Mouse (Mus musculus): ENCODE data around the gene Zcchc17. TPM values are rescaled to one million over a fixed set of nuclear protein-coding genes. Genes with fewer than 3 reads are reported as not detected.

The Zcchc17 gene
- total and polyA plus RNA-seq, 2 experiments from 2014 or later, result 23.9 to 93.2 TPM

DNA sequence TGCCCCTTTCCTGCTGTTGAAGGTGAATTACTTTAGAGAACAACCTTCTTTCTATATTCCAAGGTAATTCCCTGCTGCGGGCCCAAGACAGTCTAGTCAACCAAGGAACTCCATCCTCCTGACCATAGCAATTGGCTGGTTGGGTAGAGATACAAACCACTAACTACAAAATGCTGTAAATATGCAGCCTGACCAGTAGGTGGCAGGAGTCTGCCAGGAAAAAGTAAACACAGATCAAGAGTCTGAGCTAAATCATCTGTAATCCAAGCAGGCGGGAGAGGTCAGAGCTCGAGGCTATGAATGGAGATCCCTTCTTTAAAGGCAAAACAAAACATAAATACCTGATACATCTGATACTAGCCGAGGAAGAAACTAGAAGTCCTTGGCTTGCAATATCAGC, 18.1 kb downstream of the Zcchc17 start:
- Histone ChIP-seq H3K27me3 (ENCODE audit: insufficient read depth, low read length) (no peaks in the 10 kb centered on the region), H3K4me2 (ENCODE audit: low read depth, low read length) (no peak overlapping the region), H3K4me3 (ENCODE audit: low read length) (no peak overlapping the region), H3K9ac (replicated peaks; ENCODE audit: low read length) (no peak overlapping the region), H3K36me3 (ENCODE audit: insufficient read depth, low read length) (peaks cover 25% of the 10 kb centered on the region; the same call in 1 of the 2 replicates), H3K27ac (no peak overlapping the region), H3K4me1 (ENCODE audit: insufficient read depth, low read length) (no peaks in the 10 kb centered on the region), H3K9me3 (ENCODE audit: low read length) (no peaks in the 10 kb centered on the region)
- 0 out of 2 replicates have a peak, but pooled peaks have one; percentile 43 for ATAC-seq
- WGBS, result 25% methylated on average over 4 of the region's 4 CpGs
- TF ChIP-seq CTCF (IDR thresholded peaks at IDR 0.05; ENCODE audit: low read depth), result peak; percentile 84
- DNase-seq (ENCODE audit: low spot score), result peak; percentile 78

DNA sequence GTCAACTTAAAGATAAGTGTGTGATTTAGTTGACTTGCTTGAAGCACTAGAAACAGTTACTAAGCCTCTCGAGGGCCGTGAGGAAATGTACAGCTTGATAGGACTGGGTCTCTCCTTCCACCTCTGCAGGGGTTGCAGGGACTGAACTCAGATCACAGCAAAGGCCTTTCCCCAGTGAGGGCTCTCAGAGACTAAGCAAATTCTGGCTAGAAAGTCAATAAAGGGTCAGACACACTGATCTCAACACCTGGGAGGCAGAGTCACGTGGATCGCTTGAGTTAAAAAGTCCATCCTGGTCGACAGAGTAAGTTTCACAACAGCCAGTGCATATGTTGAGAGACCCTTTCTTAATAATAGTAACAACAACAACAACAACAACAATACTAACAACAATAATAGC, 23.9 kb downstream of the Zcchc17 start:
- TF ChIP-seq CTCF (IDR thresholded peaks at IDR 0.05; ENCODE audit: low read depth), result no peak
- Histone ChIP-seq H3K9me3 (ENCODE audit: low read length) (no peaks in the 10 kb centered on the region), H3K27ac (no peak overlapping the region), H3K4me3 (ENCODE audit: low read length) (no peak overlapping the region), H3K4me1 (ENCODE audit: insufficient read depth, low read length) (no peaks in the 10 kb centered on the region), H3K4me2 (ENCODE audit: low read depth, low read length) (no peak overlapping the region), H3K36me3 (ENCODE audit: insufficient read depth, low read length) (peaks cover 20% of the 10 kb centered on the region; the same call in 1 of the 2 replicates), H3K27me3 (ENCODE audit: insufficient read depth, low read length) (no peaks in the 10 kb centered on the region), H3K9ac (replicated peaks; ENCODE audit: low read length) (no peak overlapping the region)
- ATAC-seq, result no peak
- WGBS, result 93% methylated on average over 5 of the region's 5 CpGs
- no peak for DNase-seq (ENCODE audit: low spot score)

GRCm38 (mm10) chr4:130327366-130327765, 32.4 kb downstream of the Zcchc17 start:
- ATAC-seq (no peak), DNase-seq (ENCODE audit: low spot score) (peak; percentile 31)
- Histone ChIP-seq H3K27me3 (ENCODE audit: insufficient read depth, low read length) (no peaks in the 10 kb centered on the region), H3K36me3 (ENCODE audit: insufficient read depth, low read length) (peaks cover 27% of the 10 kb centered on the region), H3K9ac (replicated peaks; ENCODE audit: low read length) (no peak overlapping the region), H3K4me2 (ENCODE audit: low read depth, low read length) (no peak overlapping the region), H3K9me3 (ENCODE audit: low read length) (no peaks in the 10 kb centered on the region), H3K27ac (peak overlapping the region; percentile 0; the same call in 1 of the 2 replicates), H3K4me3 (ENCODE audit: low read length) (no peak overlapping the region), H3K4me1 (ENCODE audit: insufficient read depth, low read length) (no peaks in the 10 kb centered on the region)
- WGBS, result 67% methylated on average over 9 of the region's 9 CpGs
- no peak for TF ChIP-seq CTCF (IDR thresholded peaks at IDR 0.05; ENCODE audit: low read depth)

DNA sequence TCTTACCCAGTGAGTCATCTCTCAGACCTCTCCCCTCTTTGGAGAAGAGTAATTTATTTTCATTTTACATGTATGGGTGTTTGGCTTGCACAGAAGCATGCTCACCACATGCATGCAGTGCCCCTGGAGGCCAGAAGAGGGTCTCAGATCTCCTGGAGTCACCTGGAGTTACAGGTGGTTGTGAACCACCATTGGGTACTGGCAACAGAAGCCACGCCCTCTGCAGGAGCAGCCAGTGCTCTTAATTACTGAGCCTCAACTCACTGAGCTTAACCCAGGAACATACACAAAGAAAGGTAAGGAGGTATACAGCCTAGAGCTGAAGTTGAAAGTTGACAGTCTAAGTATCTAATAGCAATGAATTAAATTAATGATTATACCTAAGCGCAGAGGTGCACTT, 34.3 kb downstream of the Zcchc17 start:
- H3K9me3 ChIP-seq (ENCODE audit: low read length), result no peaks in the 10 kb centered on the region
- no peak overlapping the region for H3K4me2 ChIP-seq (ENCODE audit: low read depth, low read length)
- H3K4me1 ChIP-seq (ENCODE audit: insufficient read depth, low read length), result no peaks in the 10 kb centered on the region
- no peak for DNase-seq (ENCODE audit: low spot score)
- TF ChIP-seq CTCF (IDR thresholded peaks at IDR 0.05; ENCODE audit: low read depth), result peak; percentile 29; the same call in 1 of the 2 replicates
- no peak overlapping the region for H3K9ac ChIP-seq (replicated peaks; ENCODE audit: low read length)
- H3K27me3 ChIP-seq (ENCODE audit: insufficient read depth, low read length), result no peaks in the 10 kb centered on the region
- H3K4me3 ChIP-seq (ENCODE audit: low read length), result no peak overlapping the region
- 93% methylated on average over 2 of the region's 2 CpGs for WGBS
- H3K27ac ChIP-seq, result no peak overlapping the region
- ATAC-seq, result no peak
- peaks cover 35% of the 10 kb centered on the region for H3K36me3 ChIP-seq (ENCODE audit: insufficient read depth, low read length)

- no peak overlapping the region for H3K4me2 ChIP-seq (ENCODE audit: low read depth, low read length)
- no peaks in the 10 kb centered on the region for H3K27me3 ChIP-seq (ENCODE audit: insufficient read depth, low read length)
- H3K4me1 ChIP-seq (ENCODE audit: insufficient read depth, low read length), result no peaks in the 10 kb centered on the region
- peaks cover 36% of the 10 kb centered on the region for H3K36me3 ChIP-seq (ENCODE audit: insufficient read depth, low read length)
- H3K9ac ChIP-seq (replicated peaks; ENCODE audit: low read length), result no peak overlapping the region
- no peak overlapping the region for H3K27ac ChIP-seq
- no peak for TF ChIP-seq CTCF (IDR thresholded peaks at IDR 0.05; ENCODE audit: low read depth)
- ATAC-seq (no peak), DNase-seq (ENCODE audit: low spot score) (no peak)
- WGBS, result 68% methylated on average over 5 of the region's 5 CpGs
- H3K9me3 ChIP-seq (ENCODE audit: low read length), result no peaks in the 10 kb centered on the region
- H3K4me3 ChIP-seq (ENCODE audit: low read length), result no peak overlapping the region
Measured at GRCm38 (mm10) chr4:130323607-130324006, 36.1 kb downstream of the Zcchc17 start.

- Histone ChIP-seq H3K4me2 (ENCODE audit: low read depth, low read length) (no peak overlapping the region), H3K4me3 (ENCODE audit: low read length) (no peak overlapping the region), H3K27me3 (ENCODE audit: insufficient read depth, low read length) (no peaks in the 10 kb centered on the region), H3K36me3 (ENCODE audit: insufficient read depth, low read length) (peaks cover 39% of the 10 kb centered on the region), H3K9ac (replicated peaks; ENCODE audit: low read length) (no peak overlapping the region), H3K27ac (no peak overlapping the region), H3K9me3 (ENCODE audit: low read length) (no peaks in the 10 kb centered on the region), H3K4me1 (ENCODE audit: insufficient read depth, low read length) (no peaks in the 10 kb centered on the region)
- 81% methylated on average over 1 of the region's 1 CpGs for WGBS
- TF ChIP-seq CTCF (IDR thresholded peaks at IDR 0.05; ENCODE audit: low read depth), result no peak
- DNase-seq (ENCODE audit: low spot score) (no peak), ATAC-seq (no peak)
Measured at GRCm38 (mm10) chr4:130323165-130323564, 36.6 kb downstream of the Zcchc17 start.

DNA sequence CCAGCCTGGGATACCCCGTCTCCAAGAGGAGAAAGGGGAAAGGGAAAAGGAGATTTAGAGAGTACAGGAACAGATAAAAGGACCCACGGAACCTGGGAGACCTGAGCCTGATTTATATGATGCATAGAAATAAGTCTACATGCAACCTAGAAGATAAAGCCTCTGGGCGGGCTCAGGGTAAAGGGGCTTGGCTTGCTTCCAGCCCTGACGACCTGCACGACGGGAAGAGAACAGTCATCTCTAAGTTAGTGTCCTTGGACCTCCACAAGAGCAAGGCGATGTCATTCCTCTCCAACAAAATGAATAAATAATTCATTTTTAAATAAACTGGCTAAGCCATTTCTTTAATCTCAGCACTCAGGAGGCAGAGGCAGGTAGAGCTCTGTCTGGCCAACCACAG, 37.2 kb downstream of the Zcchc17 start:
- no peaks in the 10 kb centered on the region for H3K4me1 ChIP-seq (ENCODE audit: insufficient read depth, low read length)
- peaks cover 39% of the 10 kb centered on the region for H3K36me3 ChIP-seq (ENCODE audit: insufficient read depth, low read length)
- no peaks in the 10 kb centered on the region for H3K27me3 ChIP-seq (ENCODE audit: insufficient read depth, low read length)
- TF ChIP-seq CTCF (IDR thresholded peaks at IDR 0.05; ENCODE audit: low read depth), result no peak
- WGBS, result 83% methylated on average over 7 of the region's 7 CpGs
- H3K4me3 ChIP-seq (ENCODE audit: low read length), result no peak overlapping the region
- H3K9me3 ChIP-seq (ENCODE audit: low read length), result no peaks in the 10 kb centered on the region
- H3K27ac ChIP-seq, result no peak overlapping the region
- no peak overlapping the region for H3K4me2 ChIP-seq (ENCODE audit: low read depth, low read length)
- no peak overlapping the region for H3K9ac ChIP-seq (replicated peaks; ENCODE audit: low read length)
- DNase-seq (ENCODE audit: low spot score) (no peak), ATAC-seq (no peak)

All from hindbrain, postnatal 0 days (tissue).